Mouse (Mus musculus) bone marrow, adult 2 months (tissue): ENCODE results near the gene Tcl1b5.

Experiments
- CTCF ChIP-seq: fragments of 200-500 bp; IDR thresholded peaks from 2 replicates; pipeline ENCODE4 v1.5.1; 2011; ENCODE audit warnings: low read length, control low read depth; ENCODE audit not compliant: control insufficient read depth, insufficient read depth
- POLR2A ChIP-seq: fragments of 200-500 bp; IDR thresholded peaks from 2 replicates; pipeline ENCODE4 v1.6.1; 2011; ENCODE audit warnings: low read depth, mild to moderate bottlenecking, control low read depth, low read length, borderline replicate concordance; ENCODE audit not compliant: control insufficient read depth

- TF ChIP-seq CTCF: no peak
- TF ChIP-seq POLR2A: no peak
These were observed 46.6 kb downstream of the Tcl1b5 start, which contains the start of gene Tcl1 for GRCm38 (mm10) chr12:105222601-105223319.
